Mouse (Mus musculus) liver, embryonic 12.5 days (tissue): ENCODE results near the gene Zwilch. TPM values are rescaled to one million over a fixed set of nuclear protein-coding genes. Genes with fewer than 3 reads are reported as not detected.
A peak's percentile ranks its signal among the peaks of the same experiment; 100 is the strongest.
"Not testable (repeated sequence)": the region's sequence is repeated elsewhere in the genome, so short reads cannot be mapped to it uniquely, and the experiment has no call there.

Experiments
- ATAC-seq: fragments of 200-750 bp; cut with Nextera tagmentation; 2 replicates; pipeline ENCODE4 v1.8.0; 2017; ENCODE audit warnings: moderate number of reproducible peaks, mild to moderate bottlenecking, moderate library complexity
- H3K27ac ChIP-seq: fragments of 300-500 bp; sonication (generic); 2 replicates; pipeline ENCODE4 v1.5.1; 2016; ENCODE audit warnings: mild to moderate bottlenecking
- H3K27me3 ChIP-seq: fragments of 300-500 bp; sonication (generic); replicated peaks from 2 replicates; pipeline ENCODE4 v1.6.1; 2016; ENCODE audit warnings: mild to moderate bottlenecking, moderate library complexity
- H3K36me3 ChIP-seq: fragments of 300-500 bp; sonication (generic); 2 replicates; pipeline ENCODE4 v1.6.1; 2016; ENCODE audit warnings: mild to moderate bottlenecking, moderate library complexity
- H3K4me1 ChIP-seq: fragments of 300-500 bp; sonication (generic); 2 replicates; pipeline ENCODE4 v1.6.1; 2016
- H3K4me2 ChIP-seq: fragments of 300-500 bp; sonication (generic); 2 replicates; pipeline ENCODE4 v1.6.1; 2016; ENCODE audit warnings: mild to moderate bottlenecking, moderate library complexity
- H3K4me3 ChIP-seq: fragments of 300-500 bp; sonication (generic); 2 replicates; pipeline ENCODE4 v1.5.1; 2016; ENCODE audit warnings: mild to moderate bottlenecking, moderate library complexity
- H3K9ac ChIP-seq: fragments of 300-500 bp; sonication (generic); 2 replicates; pipeline ENCODE4 v1.6.1; 2016; ENCODE audit warnings: mild to moderate bottlenecking, moderate library complexity
- H3K9me3 ChIP-seq: fragments of 300-500 bp; sonication (generic); replicated peaks from 2 replicates; pipeline ENCODE4 v1.6.1; 2016; ENCODE audit warnings: mild to moderate bottlenecking, moderate library complexity
- WGBS: fragments of 180-500 bp; shearing (Covaris S2); methylation state at CpG from one replicate; pipeline ENCODE4 v1.1.7; 2016; ENCODE audit not compliant: insufficient replicate concordance; 5-methylcytosine and 5-hydroxymethylcytosine counted together
- polyA plus RNA-seq: library from polyadenylated mRNA; unstranded; fragments of >200 nt; fragmentation: Nextera tagmentation; extraction: Ambion mirVana; gene quantifications from 2 replicates; pipeline ENCODE4 v1.2.1, GENCODE M21; 2016

The Zwilch gene
- polyA plus RNA-seq, 1 experiment from 2014 or later: 28.4 TPM

DNA sequence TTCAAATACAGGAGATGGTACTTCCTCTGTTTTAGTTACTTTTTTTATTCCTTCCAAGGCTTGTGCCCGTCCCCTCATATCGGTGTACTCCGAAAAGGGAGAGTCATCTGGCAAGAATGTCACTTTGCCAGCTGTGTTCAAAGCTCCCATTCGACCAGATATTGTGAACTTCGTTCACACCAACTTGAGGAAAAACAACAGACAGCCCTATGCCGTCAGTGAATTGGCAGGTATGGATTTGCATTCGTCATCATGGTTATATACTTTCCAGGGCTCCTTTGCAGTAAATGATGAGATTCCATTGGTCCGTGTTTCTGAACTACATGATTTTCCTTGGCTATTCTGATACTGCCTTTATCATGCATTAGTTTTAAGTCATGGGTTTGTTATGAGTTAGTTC is 1.9 kb upstream of the Zwilch start:
- no peak for ATAC-seq
- peak overlapping the region; percentile 87 for H3K27ac ChIP-seq

DNA sequence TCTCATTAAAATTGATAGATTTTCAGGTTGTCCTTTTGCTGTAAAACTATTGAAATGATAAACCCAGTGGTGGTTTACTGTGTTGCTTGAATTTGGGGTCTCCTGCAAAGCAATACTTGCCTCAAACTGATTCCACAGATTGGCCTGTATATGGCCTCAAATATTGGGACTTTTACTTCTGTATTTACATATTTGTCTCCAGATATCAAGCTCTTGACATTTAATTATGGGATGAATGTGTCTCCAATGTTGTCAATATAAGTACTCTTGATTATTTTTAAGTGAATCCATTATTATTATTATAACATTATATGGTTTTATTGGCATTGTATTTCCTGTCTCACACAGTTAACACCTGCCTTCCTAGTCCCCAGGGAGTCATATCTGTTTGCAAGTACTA is 1.4 kb upstream of the Zwilch start:
- H3K4me3 ChIP-seq: peak overlapping the region; percentile 92
- peaks cover 50% of the 10 kb centered on the region for H3K4me1 ChIP-seq
- H3K4me2 ChIP-seq: peak overlapping the region; percentile 73
- H3K36me3 ChIP-seq: peaks cover 54% of the 10 kb centered on the region
- H3K9ac ChIP-seq: peak overlapping the region; percentile 94
- no peaks in the 10 kb centered on the region for H3K27me3 ChIP-seq
- peak overlapping the region; percentile 87 for H3K27ac ChIP-seq
- ATAC-seq: no peak
- no peaks in the 10 kb centered on the region for H3K9me3 ChIP-seq

More for the DNA sequence above, 1.9 kb upstream of the Zwilch start:
- no peaks in the 10 kb centered on the region for H3K27me3 ChIP-seq
- H3K9me3 ChIP-seq: no peaks in the 10 kb centered on the region
- peak overlapping the region; percentile 92 for H3K4me3 ChIP-seq
- H3K4me1 ChIP-seq: peaks cover 52% of the 10 kb centered on the region
- peak overlapping the region; percentile 73 for H3K4me2 ChIP-seq
- H3K9ac ChIP-seq: peak overlapping the region; percentile 94
- WGBS: 29% methylated on average over 8 of the region's 8 CpGs
- peaks cover 53% of the 10 kb centered on the region for H3K36me3 ChIP-seq

DNA sequence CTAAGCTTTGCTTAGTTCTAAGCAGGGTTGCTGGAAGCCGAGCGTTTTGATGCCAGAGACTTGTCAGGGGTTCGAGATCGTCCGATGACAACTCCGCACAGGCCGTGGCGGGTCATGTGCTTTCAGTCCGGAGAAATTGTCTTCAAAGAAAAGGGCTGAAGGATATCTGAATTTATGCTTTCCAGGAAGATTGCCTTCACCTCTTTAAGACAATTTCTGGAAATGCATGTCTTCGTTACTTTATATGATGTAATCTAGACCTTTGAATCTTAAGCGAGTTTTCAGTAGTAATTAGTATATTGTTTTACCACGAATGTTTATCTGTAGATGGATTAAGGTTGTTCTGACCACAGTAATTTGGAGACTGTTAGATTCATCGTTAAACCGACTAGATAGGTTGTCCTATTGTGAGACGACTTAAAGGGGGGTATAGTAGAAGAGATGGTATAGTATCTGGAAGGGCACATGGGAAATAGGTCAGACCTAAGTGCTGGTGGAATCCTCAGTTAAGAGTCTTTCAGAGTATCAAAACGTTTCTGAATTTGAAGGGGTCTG is 839 bp upstream of the Zwilch start:
- Histone ChIP-seq H3K4me2 (peak overlapping the region; percentile 73), H3K27ac (peak overlapping the region; percentile 87), H3K27me3 (no peaks in the 10 kb centered on the region), H3K4me1 (peaks cover 48% of the 10 kb centered on the region), H3K4me3 (peak overlapping the region; percentile 92), H3K9ac (peak overlapping the region; percentile 94), H3K36me3 (peaks cover 57% of the 10 kb centered on the region), H3K9me3 (no peaks in the 10 kb centered on the region)
- peak; percentile 14; the same call in 1 of the 2 replicates for ATAC-seq
- WGBS: under 1% methylated on average over 16 of the region's 16 CpGs

DNA sequence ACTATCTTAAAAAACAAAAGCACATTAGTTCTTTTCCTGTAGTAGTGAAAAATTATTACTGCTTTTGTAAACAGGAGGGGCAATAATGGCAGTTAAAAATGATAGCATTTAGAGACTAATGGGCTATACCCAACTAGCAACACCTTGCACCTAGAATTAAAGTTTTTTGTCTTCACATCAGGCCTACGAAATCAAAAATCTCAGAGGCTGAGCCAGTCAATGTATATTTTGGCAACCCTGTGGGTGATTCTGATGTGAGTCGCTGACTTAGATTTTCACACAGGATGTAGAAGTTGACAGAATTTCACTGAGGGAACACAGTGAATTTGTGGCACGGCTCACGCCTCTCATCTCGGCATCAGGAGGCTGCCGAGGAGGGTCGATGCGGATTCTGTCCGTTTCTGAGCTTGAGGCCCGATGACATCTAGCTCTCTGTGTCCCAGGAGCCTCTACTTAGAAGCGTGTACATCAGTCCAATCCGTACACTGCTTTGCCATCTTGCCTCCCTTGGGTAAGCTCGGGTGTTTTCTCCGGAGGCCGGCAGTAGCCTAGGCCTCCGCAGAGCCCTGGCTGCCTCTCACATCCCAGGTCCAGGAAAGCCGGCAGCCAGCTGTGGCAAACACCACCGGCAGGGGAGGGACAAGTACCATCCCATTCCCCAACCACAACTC is 624 bp downstream of the Zwilch start:
- WGBS: 3% methylated on average over 18 of the region's 18 CpGs
- peak overlapping the region; percentile 87 for H3K27ac ChIP-seq
- H3K27me3 ChIP-seq: no peaks in the 10 kb centered on the region
- peaks cover 43% of the 10 kb centered on the region for H3K4me1 ChIP-seq
- peak overlapping the region; percentile 94 for H3K9ac ChIP-seq
- H3K36me3 ChIP-seq: peaks cover 57% of the 10 kb centered on the region
- peak overlapping the region; percentile 73 for H3K4me2 ChIP-seq
- peak; percentile 58 for ATAC-seq
- no peaks in the 10 kb centered on the region for H3K9me3 ChIP-seq
- H3K4me3 ChIP-seq: peak overlapping the region; percentile 92

DNA sequence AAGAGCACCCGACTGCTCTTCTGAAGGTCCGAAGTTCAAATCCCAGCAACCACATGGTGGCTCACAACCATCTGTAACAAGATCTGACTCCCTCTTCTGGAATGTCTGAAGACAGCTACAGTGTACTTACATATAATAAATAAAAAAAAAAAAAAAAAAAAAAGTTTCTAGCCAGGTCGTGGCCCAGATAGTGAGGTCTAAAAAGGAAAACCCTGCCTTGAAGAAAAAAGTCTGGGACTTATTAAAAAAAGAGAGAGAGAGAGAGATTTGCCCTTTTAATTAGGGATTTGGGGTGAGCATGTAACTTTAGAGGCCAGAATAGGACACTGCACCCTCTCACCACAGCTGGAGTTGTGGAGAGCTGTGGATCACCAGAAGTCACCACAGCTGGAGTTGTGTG is 2.9 kb downstream of the Zwilch start:
- H3K4me1 ChIP-seq: peaks cover 24% of the 10 kb centered on the region
- H3K4me3 ChIP-seq, H3K4me2 ChIP-seq, H3K27ac ChIP-seq, H3K27me3 ChIP-seq, H3K9ac ChIP-seq, H3K9me3 ChIP-seq, ATAC-seq: not testable (repeated sequence)
- WGBS: 77% methylated on average over 3 of the region's 3 CpGs
- H3K36me3 ChIP-seq: peaks cover 56% of the 10 kb centered on the region

DNA sequence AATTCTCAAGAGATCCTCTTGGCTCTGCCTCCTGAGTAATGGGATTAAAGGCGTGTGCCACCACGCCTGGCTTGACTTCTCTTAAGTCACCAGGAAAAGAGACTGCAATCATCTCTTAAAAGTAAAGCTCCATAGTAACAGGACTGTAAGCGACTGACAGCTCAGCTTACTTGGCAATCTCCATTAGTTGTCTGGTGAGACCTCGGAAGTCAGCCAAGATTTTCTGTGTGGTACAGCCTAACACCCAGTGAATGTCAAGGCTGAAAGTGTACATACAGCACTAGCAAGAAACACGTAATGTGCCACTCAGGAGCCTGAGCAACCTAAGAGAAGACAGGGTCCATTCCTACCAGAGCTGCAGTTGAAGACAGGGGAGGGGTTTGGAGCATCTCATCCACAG is 12.4 kb downstream of the Zwilch start:
- Histone ChIP-seq H3K4me1 (peaks cover 12% of the 10 kb centered on the region), H3K36me3 (peaks cover 95% of the 10 kb centered on the region), H3K4me3 (no peak overlapping the region), H3K27ac (no peak overlapping the region), H3K4me2 (no peak overlapping the region), H3K27me3 (no peaks in the 10 kb centered on the region), H3K9me3 (no peaks in the 10 kb centered on the region), H3K9ac (no peak overlapping the region)
- ATAC-seq: no peak
- WGBS: 82% methylated on average over 5 of the region's 5 CpGs

DNA sequence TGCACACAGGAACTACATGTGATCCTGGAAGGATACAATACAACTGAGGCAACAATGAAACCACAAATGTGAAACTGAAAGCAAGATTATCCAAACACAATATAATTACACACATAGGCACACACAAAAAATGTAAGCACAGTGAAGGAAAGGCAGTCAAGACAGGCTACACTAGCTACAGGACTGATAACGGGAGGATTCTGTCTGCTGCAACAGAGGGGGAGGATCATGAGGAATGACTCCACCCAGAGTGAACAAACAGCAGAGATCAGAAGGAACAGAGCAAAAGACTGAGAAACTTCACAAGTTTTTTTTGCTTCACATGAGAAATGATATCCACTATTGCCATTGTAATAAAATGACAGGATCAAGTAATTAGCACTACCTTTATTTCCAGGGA is 16.3 kb downstream of the Zwilch start:
- peak; percentile 54; the same call in 1 of the 2 replicates for ATAC-seq
- H3K36me3 ChIP-seq: peaks cover 98% of the 10 kb centered on the region
- no peak overlapping the region for H3K4me3 ChIP-seq
- H3K9me3 ChIP-seq: no peaks in the 10 kb centered on the region
- H3K27ac ChIP-seq: no peak overlapping the region
- no peaks in the 10 kb centered on the region for H3K27me3 ChIP-seq
- H3K4me2 ChIP-seq: no peak overlapping the region
- H3K9ac ChIP-seq: no peak overlapping the region
- peaks cover 12% of the 10 kb centered on the region for H3K4me1 ChIP-seq
- WGBS: 31% methylated on average over 1 of the region's 1 CpGs

DNA sequence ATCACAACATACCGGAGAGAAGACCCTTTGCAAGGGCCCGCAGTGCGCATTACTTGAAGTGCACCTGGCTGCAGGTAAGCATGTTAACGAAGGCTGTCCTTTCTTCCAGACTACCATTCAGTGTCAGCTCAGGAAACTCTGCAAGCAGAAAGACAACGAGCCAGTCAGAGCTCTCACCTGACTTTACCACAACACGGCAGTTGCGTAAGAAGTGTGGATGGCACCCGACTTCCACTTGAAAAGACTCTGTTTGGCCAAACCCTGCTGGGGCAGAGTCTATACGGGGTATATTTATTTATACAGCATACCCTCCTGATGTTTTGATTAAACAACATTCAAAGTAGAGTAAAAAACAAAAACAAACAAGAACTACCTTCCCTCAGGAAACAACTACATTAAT is 33.0 kb downstream of the Zwilch start:
- Histone ChIP-seq H3K36me3 (peaks cover 89% of the 10 kb centered on the region), H3K4me3 (no peak overlapping the region), H3K27ac (no peak overlapping the region), H3K9ac (no peak overlapping the region), H3K4me2 (no peak overlapping the region), H3K9me3 (no peaks in the 10 kb centered on the region), H3K4me1 (no peaks in the 10 kb centered on the region), H3K27me3 (no peaks in the 10 kb centered on the region)
- no peak for ATAC-seq
- WGBS: 72% methylated on average over 9 of the region's 9 CpGs

DNA sequence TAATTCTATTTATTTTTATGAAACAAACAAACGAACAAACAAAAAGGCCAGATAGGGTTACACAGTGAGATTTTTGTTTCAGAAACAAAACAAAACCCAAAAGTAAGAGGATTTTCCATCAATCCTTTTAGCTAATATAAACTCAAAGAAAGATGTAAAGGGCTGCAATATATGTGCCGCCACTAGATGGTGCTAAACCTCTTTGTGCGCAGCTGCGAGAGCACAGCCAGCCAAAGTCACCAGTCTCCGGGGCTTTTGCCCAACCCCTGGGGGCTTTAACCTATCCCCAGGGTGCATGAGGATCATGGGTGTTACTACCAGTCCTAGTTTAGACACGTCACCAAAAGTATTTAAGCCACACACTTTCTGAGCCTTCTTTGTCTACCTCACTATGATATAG is 34.0 kb downstream of the Zwilch start:
- 12% methylated on average over 6 of the region's 6 CpGs for WGBS
- H3K36me3 ChIP-seq: peaks cover 80% of the 10 kb centered on the region
- not testable (repeated sequence) for H3K9ac ChIP-seq, H3K9me3 ChIP-seq, H3K4me1 ChIP-seq, H3K27me3 ChIP-seq, ATAC-seq, H3K27ac ChIP-seq, H3K4me3 ChIP-seq, H3K4me2 ChIP-seq

DNA sequence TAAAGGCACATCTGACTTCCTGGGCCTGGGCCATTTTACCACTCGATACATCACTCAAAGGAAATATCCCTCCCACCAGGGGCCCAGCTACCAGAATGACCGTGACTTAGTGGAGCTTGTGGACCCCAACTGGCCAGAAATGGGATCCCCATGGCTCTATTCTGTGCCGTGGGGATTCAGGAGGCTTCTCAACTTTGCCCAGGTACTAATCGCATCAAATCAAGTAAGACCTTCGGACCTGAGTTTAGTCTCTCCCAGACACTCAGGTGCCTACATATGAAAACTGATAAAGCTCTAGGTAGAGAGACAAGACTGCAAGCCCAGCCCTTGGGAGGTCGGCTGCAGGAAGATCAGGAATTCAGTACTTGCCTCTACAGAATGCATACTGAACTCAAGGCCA is 41.3 kb downstream of the Zwilch start:
- Histone ChIP-seq H3K27ac (no peak overlapping the region), H3K27me3 (no peaks in the 10 kb centered on the region), H3K9ac (no peak overlapping the region), H3K4me3 (no peak overlapping the region), H3K4me2 (no peak overlapping the region), H3K9me3 (no peaks in the 10 kb centered on the region), H3K36me3 (peaks cover 11% of the 10 kb centered on the region), H3K4me1 (no peaks in the 10 kb centered on the region)
- no peak for ATAC-seq
- 72% methylated on average over 6 of the region's 6 CpGs for WGBS

DNA sequence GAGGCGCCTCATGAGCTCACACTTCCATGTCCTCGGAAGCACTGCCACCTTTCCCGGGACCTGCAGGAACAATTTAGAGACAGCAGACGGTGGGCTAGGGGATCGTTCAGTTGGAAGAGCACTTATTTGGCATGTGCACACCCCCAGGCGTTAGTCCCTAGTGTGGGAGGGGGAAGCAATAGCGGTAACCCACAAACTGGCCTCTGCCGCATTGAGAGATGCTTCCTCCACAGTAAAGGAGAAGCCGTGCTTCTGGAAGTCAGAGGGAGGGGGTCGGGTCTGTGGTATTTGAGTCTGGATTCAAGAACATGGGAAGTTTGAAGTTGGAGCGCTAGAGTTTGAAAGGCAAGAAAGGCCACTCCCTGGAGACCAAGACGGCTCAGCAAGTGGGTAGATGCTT is 46.8 kb downstream of the Zwilch start:
- ATAC-seq: no peak
- Histone ChIP-seq H3K4me1 (0 out of 2 replicates have a peak, but pooled peaks cover 4% of the 10 kb centered on the region), H3K9me3 (no peaks in the 10 kb centered on the region), H3K27ac (no peak overlapping the region), H3K4me3 (no peak overlapping the region), H3K36me3 (no peaks in the 10 kb centered on the region), H3K9ac (no peak overlapping the region), H3K4me2 (no peak overlapping the region), H3K27me3 (peaks cover 5% of the 10 kb centered on the region; the same call in 1 of the 2 replicates)
- WGBS: 45% methylated on average over 12 of the region's 12 CpGs

DNA sequence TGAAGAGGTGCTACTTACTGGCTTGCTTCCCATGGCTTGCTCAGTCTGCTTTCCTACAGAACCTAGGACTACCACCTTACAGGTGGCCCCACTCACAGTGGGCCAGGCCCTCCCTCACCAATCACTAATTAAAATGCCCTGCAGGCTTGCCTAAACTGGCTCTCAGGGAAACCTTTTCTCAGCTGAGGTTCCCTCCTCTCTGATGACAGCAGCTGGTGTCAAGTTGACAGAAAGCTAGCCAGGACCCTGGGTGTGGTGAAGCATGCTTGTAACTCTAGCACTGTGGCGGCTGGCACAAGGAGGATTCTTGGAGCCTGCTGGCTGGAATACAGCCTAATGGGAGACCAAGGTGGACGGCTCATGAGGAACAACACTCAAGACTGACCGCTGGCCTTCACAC is 47.6 kb downstream of the Zwilch start:
- H3K9me3 ChIP-seq: no peaks in the 10 kb centered on the region
- H3K27ac ChIP-seq: no peak overlapping the region
- H3K4me3 ChIP-seq: no peak overlapping the region
- H3K36me3 ChIP-seq: no peaks in the 10 kb centered on the region
- no peak overlapping the region for H3K9ac ChIP-seq
- WGBS: 68% methylated on average over 3 of the region's 3 CpGs
- H3K4me2 ChIP-seq: no peak overlapping the region
- peaks cover 5% of the 10 kb centered on the region; the same call in 1 of the 2 replicates for H3K27me3 ChIP-seq
- ATAC-seq: no peak
- H3K4me1 ChIP-seq: peaks cover 12% of the 10 kb centered on the region
